Mouse (Mus musculus) bone marrow macrophage, adult 2 months (primary cell): ENCODE measurements at regions not wholly inside any gene's neighbourhood (a gene's known extent, or its start where the extent isn't known, plus 50 kb on each side); places are given as distances from the start of the nearest gene placed in this dataset.

ENCODE experiments used
- CTCF ChIP-seq: IDR thresholded peaks from 2 replicates; pipeline ENCODE4 v1.5.1; 2012; ENCODE audit warnings: low read depth, mild to moderate bottlenecking, low read length, moderate library complexity
- POLR2A ChIP-seq: IDR thresholded peaks from 2 replicates; pipeline ENCODE4 v1.6.1; 2012; ENCODE audit warnings: mild to moderate bottlenecking, low read depth, low read length, borderline replicate concordance

DNA sequence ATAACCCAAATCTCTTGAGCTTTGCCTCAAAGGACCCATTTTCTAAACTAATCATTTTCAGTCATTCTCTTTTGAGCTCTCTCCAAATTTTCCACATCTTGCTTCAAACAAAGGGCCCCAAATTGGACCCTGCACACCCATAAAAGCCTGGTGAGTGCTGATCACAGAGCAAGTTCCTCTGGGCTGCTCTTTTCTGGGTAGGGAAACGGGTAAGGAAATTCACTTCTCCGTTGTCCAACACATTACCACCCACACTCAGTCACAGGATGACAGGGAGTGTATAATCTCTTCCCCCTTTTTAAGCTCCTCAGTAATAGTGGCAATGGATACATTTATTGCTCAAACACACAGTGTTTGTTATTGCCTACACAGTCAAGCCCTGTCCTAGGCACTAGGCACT, 580.3 kb downstream of the Rwdd3 start:
- TF ChIP-seq POLR2A (no peak), CTCF (no peak)
